Mouse (Mus musculus) bone marrow macrophage, adult 2 months (primary cell): ENCODE measurements around the gene Atg7.

Source experiments
- CTCF ChIP-seq: IDR thresholded peaks from 2 replicates; pipeline ENCODE4 v1.5.1; 2012; ENCODE audit warnings: low read depth, mild to moderate bottlenecking, low read length, moderate library complexity
- POLR2A ChIP-seq: IDR thresholded peaks from 2 replicates; pipeline ENCODE4 v1.6.1; 2012; ENCODE audit warnings: mild to moderate bottlenecking, low read depth, low read length, borderline replicate concordance

- TF ChIP-seq CTCF, result no peak
- no peak for TF ChIP-seq POLR2A
Observed at GRCm38 (mm10) chr6:114794706-114795105, 151.8 kb downstream of the Atg7 start.
